29 mouse cellular contexts compared by ENCODE assay signal in genomic region chr1:30808101-30808699, GRCm38 (mm10).
A peak's percentile ranks its signal among the peaks of the same experiment; 100 is the strongest.
DNase-seq lines count a peak whose midpoint lies in the region; ATAC-seq and TF ChIP-seq lines count a peak whose summit lies in the region.
"Had no signal": no experiment of that assay in that cellular context is flagged by ENCODE, and none has a peak within 500 bp of the region (broad histone marks: within the 10 kb centered on the region; RNA-seq: fewer than 3 reads in every experiment).

No protein-coding gene starts in this region.

- no peak for DNase-seq in forebrain, embryonic 14.5 days (ENCODE audit: low spot score)
- no peak for DNase-seq in heart, postnatal 14 days
- no peak for DNase-seq in kidney, postnatal 25 days
- no peak for DNase-seq in midbrain, embryonic 11.5 days (ENCODE audit: low spot score, missing footprints)
- no peak for DNase-seq in midbrain, postnatal 0 days (ENCODE audit: low spot score)
- DNase-seq: adrenal gland, adult 2 months; adrenal gland, postnatal 36 days; cerebellum, adult 18-20 months; cerebellum, postnatal 10 days; forebrain, postnatal 0 days; gastrocnemius, postnatal 10 days; kidney, adult 2 months; layer of hippocampus, postnatal 36 days; left cerebral cortex, postnatal 4 days; lung, postnatal 14 days; right cerebral cortex, postnatal 25 days had no signal

- WGBS in forebrain, embryonic 12.5 days: 83% methylated on average over 10 of the region's 10 CpGs
- 91% methylated on average over 10 of the region's 10 CpGs for WGBS in forebrain, embryonic 14.5 days
- WGBS in heart, embryonic 13.5 days: 54% methylated on average over 10 of the region's 10 CpGs
- WGBS in kidney, embryonic 15.5 days: 76% methylated on average over 10 of the region's 10 CpGs
- WGBS in midbrain, embryonic 11.5 days: 91% methylated on average over 10 of the region's 10 CpGs
- 92% methylated on average over 10 of the region's 10 CpGs for WGBS in midbrain, postnatal 0 days

- H3K27me3 ChIP-seq in forebrain, embryonic 12.5 days: no peaks in the 10 kb centered on the region
- H3K27me3 ChIP-seq in forebrain, embryonic 14.5 days (replicated peaks; ENCODE audit: control insufficient read depth, insufficient read depth, low read length): no peaks in the 10 kb centered on the region
- H3K27me3 ChIP-seq in heart, embryonic 13.5 days (replicated peaks): no peaks in the 10 kb centered on the region
- no peaks in the 10 kb centered on the region for H3K27me3 ChIP-seq in kidney, embryonic 15.5 days
- no peaks in the 10 kb centered on the region for H3K27me3 ChIP-seq in midbrain, embryonic 11.5 days (ENCODE audit: control insufficient read depth, insufficient read depth, low read length)
- H3K27me3 ChIP-seq in midbrain, postnatal 0 days (ENCODE audit: insufficient read depth, low read length): no peaks in the 10 kb centered on the region
- H3K27me3 ChIP-seq: CH12.LX; embryonic facial prominence, embryonic 13.5 days; hindbrain, embryonic 12.5 days; intestine, embryonic 15.5 days; midbrain, embryonic 15.5 days; stomach, embryonic 15.5 days had no signal

- H3K4me1 ChIP-seq in forebrain, embryonic 12.5 days: no peaks in the 10 kb centered on the region
- H3K4me1 ChIP-seq in forebrain, embryonic 14.5 days (ENCODE audit: control insufficient read depth, insufficient read depth, low read length): no peaks in the 10 kb centered on the region
- peaks cover 6% of the 10 kb centered on the region; the same call in 1 of the 2 replicates for H3K4me1 ChIP-seq in heart, embryonic 13.5 days
- H3K4me1 ChIP-seq in kidney, embryonic 15.5 days: no peaks in the 10 kb centered on the region
- H3K4me1 ChIP-seq in midbrain, embryonic 11.5 days (ENCODE audit: control insufficient read depth, insufficient read depth, low read length): no peaks in the 10 kb centered on the region
- no peaks in the 10 kb centered on the region for H3K4me1 ChIP-seq in midbrain, postnatal 0 days (ENCODE audit: insufficient read depth, low read length)
- H3K4me1 ChIP-seq: embryonic facial prominence, embryonic 13.5 days; forebrain, embryonic 10.5 days; hindbrain, embryonic 12.5 days; intestine, embryonic 15.5 days; midbrain, embryonic 15.5 days; stomach, embryonic 15.5 days had no signal

- no peak overlapping the region for H3K4me3 ChIP-seq in forebrain, embryonic 12.5 days (replicated peaks)
- H3K4me3 ChIP-seq in forebrain, embryonic 14.5 days (ENCODE audit: low read depth, low read length): no peak overlapping the region
- no peak overlapping the region for H3K4me3 ChIP-seq in heart, embryonic 13.5 days
- H3K4me3 ChIP-seq in kidney, embryonic 15.5 days (replicated peaks): no peak overlapping the region
- H3K4me3 ChIP-seq in midbrain, embryonic 11.5 days (ENCODE audit: low read depth, low read length): no peak overlapping the region
- no peak overlapping the region for H3K4me3 ChIP-seq in midbrain, postnatal 0 days (ENCODE audit: low read depth, low read length)
- H3K4me3 ChIP-seq: embryonic facial prominence, embryonic 13.5 days; forebrain, embryonic 10.5 days; hindbrain, embryonic 12.5 days; intestine, embryonic 15.5 days; midbrain, embryonic 15.5 days; stomach, embryonic 15.5 days had no signal

- no peak for TF ChIP-seq CTCF in midbrain, postnatal 0 days (IDR thresholded peaks at IDR 0.05)

- H3K27ac ChIP-seq in forebrain, embryonic 12.5 days: 0 out of 2 replicates have a peak overlapping the region, but pooled peaks have one; percentile 25
- no peak overlapping the region for H3K27ac ChIP-seq in forebrain, embryonic 14.5 days (ENCODE audit: low read depth, low read length)
- H3K27ac ChIP-seq in heart, embryonic 13.5 days (replicated peaks): peak overlapping the region; percentile 80
- H3K27ac ChIP-seq in kidney, embryonic 15.5 days: no peak overlapping the region
- no peak overlapping the region for H3K27ac ChIP-seq in midbrain, embryonic 11.5 days (ENCODE audit: low read depth, low read length)
- no peak overlapping the region for H3K27ac ChIP-seq in midbrain, postnatal 0 days (ENCODE audit: low read depth, low read length)
- H3K27ac ChIP-seq: embryonic facial prominence, embryonic 13.5 days; forebrain, embryonic 10.5 days; hindbrain, embryonic 12.5 days; hindbrain, postnatal 0 days; intestine, embryonic 15.5 days; kidney, postnatal 0 days; midbrain, embryonic 15.5 days; stomach, embryonic 15.5 days had no signal

- H3K9me3 ChIP-seq in forebrain, embryonic 12.5 days: no peaks in the 10 kb centered on the region
- H3K9me3 ChIP-seq in forebrain, embryonic 14.5 days (replicated peaks; ENCODE audit: control insufficient read depth, low read length): no peaks in the 10 kb centered on the region
- H3K9me3 ChIP-seq in heart, embryonic 13.5 days: no peaks in the 10 kb centered on the region
- no peaks in the 10 kb centered on the region for H3K9me3 ChIP-seq in kidney, embryonic 15.5 days (replicated peaks)
- H3K9me3 ChIP-seq in midbrain, embryonic 11.5 days (ENCODE audit: control insufficient read depth, low read length): no peaks in the 10 kb centered on the region
- no peaks in the 10 kb centered on the region for H3K9me3 ChIP-seq in midbrain, postnatal 0 days (ENCODE audit: low read length)
- H3K9me3 ChIP-seq: embryonic facial prominence, embryonic 13.5 days; forebrain, embryonic 10.5 days; hindbrain, embryonic 12.5 days; intestine, embryonic 15.5 days; midbrain, embryonic 15.5 days; stomach, embryonic 15.5 days had no signal

- intact Hi-C loops in heart, postnatal 14 days (cut with DNase I): no loop called here

- H3K9ac ChIP-seq in forebrain, embryonic 12.5 days: no peak overlapping the region
- H3K9ac ChIP-seq in forebrain, embryonic 14.5 days (ENCODE audit: low read length): no peak overlapping the region
- no peak overlapping the region; the same call in 1 of the 2 replicates for H3K9ac ChIP-seq in heart, embryonic 13.5 days
- H3K9ac ChIP-seq in kidney, embryonic 15.5 days: no peak overlapping the region
- no peak overlapping the region for H3K9ac ChIP-seq in midbrain, embryonic 11.5 days (ENCODE audit: low read length)
- H3K9ac ChIP-seq in midbrain, postnatal 0 days (replicated peaks; ENCODE audit: low read length, poor library complexity, severe bottlenecking): no peak overlapping the region
- H3K9ac ChIP-seq: embryonic facial prominence, embryonic 13.5 days; forebrain, postnatal 0 days; hindbrain, embryonic 12.5 days; intestine, embryonic 15.5 days; midbrain, embryonic 15.5 days; stomach, embryonic 15.5 days had no signal

- no peak overlapping the region for H3K4me2 ChIP-seq in forebrain, embryonic 12.5 days
- H3K4me2 ChIP-seq in forebrain, embryonic 14.5 days (ENCODE audit: low read length): no peak overlapping the region
- H3K4me2 ChIP-seq in heart, embryonic 13.5 days: no peak overlapping the region
- no peak overlapping the region for H3K4me2 ChIP-seq in kidney, embryonic 15.5 days
- H3K4me2 ChIP-seq in midbrain, embryonic 11.5 days: no peak overlapping the region
- H3K4me2 ChIP-seq in midbrain, postnatal 0 days (ENCODE audit: low read depth, low read length, poor library complexity, severe bottlenecking): no peak overlapping the region
- H3K4me2 ChIP-seq: embryonic facial prominence, embryonic 13.5 days; hindbrain, embryonic 12.5 days; intestine, embryonic 15.5 days; midbrain, embryonic 15.5 days; stomach, embryonic 15.5 days had no signal

- ATAC-seq in forebrain, embryonic 12.5 days (ENCODE audit: low FRiP score): no peak
- no peak for ATAC-seq in forebrain, embryonic 14.5 days
- ATAC-seq in heart, embryonic 13.5 days (ENCODE audit: extremely low read depth, insufficient number of reproducible peaks, low FRiP score, low TSS enrichment): no peak; the same call in 1 of the 2 replicates
- peak; percentile 45; the same call in 1 of the 2 replicates for ATAC-seq in kidney, embryonic 15.5 days (replicated peaks; ENCODE audit: low FRiP score)
- 0 out of 2 replicates have a peak, but pooled peaks have one; percentile 33 for ATAC-seq in midbrain, embryonic 11.5 days (ENCODE audit: low FRiP score)
- no peak for ATAC-seq in midbrain, postnatal 0 days (ENCODE audit: low FRiP score)
- ATAC-seq: activated CD4-positive, CD25-positive, alpha-beta regulatory T cell, adult 4 months; forebrain, postnatal 0 days; hindbrain, postnatal 0 days; intestine, embryonic 15.5 days; midbrain, embryonic 15.5 days had no signal

- H3K36me3 ChIP-seq in forebrain, embryonic 12.5 days (replicated peaks): peaks cover 77% of the 10 kb centered on the region
- H3K36me3 ChIP-seq in forebrain, embryonic 14.5 days (ENCODE audit: control insufficient read depth, insufficient read depth, low read length): peaks cover 79% of the 10 kb centered on the region
- H3K36me3 ChIP-seq in heart, embryonic 13.5 days: peaks cover 82% of the 10 kb centered on the region
- H3K36me3 ChIP-seq in kidney, embryonic 15.5 days: peaks cover 82% of the 10 kb centered on the region
- peaks cover 36% of the 10 kb centered on the region for H3K36me3 ChIP-seq in midbrain, embryonic 11.5 days (ENCODE audit: control insufficient read depth, insufficient read depth, low read length)
- H3K36me3 ChIP-seq in midbrain, postnatal 0 days (ENCODE audit: insufficient read depth, low read length): peaks cover 56% of the 10 kb centered on the region

Comparison
In these comparisons a context has a peak if more than half of its experiments do, and no peak if none do; other contexts are left out.
1. ATAC-seq: peak in kidney, embryonic 15.5 days (single experiment) and midbrain, embryonic 11.5 days (single experiment); none in forebrain, embryonic 12.5 days (single experiment), forebrain, embryonic 14.5 days (single experiment), heart, embryonic 13.5 days (single experiment) and midbrain, postnatal 0 days (single experiment).
2. H3K27ac ChIP-seq: peak in forebrain, embryonic 12.5 days (single experiment) and heart, embryonic 13.5 days (single experiment); none in forebrain, embryonic 14.5 days (single experiment), kidney, embryonic 15.5 days (single experiment), midbrain, embryonic 11.5 days (single experiment) and midbrain, postnatal 0 days (single experiment).